Comparison of ENCODE assay signal across 10 mouse cellular contexts in genomic region chr2:152652901-152653620, GRCm38 (mm10). TPM values are rescaled to one million over a fixed set of nuclear protein-coding genes. Genes with fewer than 3 reads are reported as not detected.
DNase-seq lines count a peak whose midpoint lies in the region; ATAC-seq lines count a peak whose summit lies in the region.
"Had no signal": no experiment of that assay in that cellular context is flagged by ENCODE, and none has a peak within 500 bp of the region (broad histone marks: within the 10 kb centered on the region; RNA-seq: fewer than 3 reads in every experiment).

No protein-coding gene starts in this region.

- H3K4me2 ChIP-seq in heart, embryonic 13.5 days, result no peak overlapping the region
- H3K4me2 ChIP-seq: limb, embryonic 12.5 days had no signal

- H3K27ac ChIP-seq in heart, embryonic 13.5 days (replicated peaks), result peak overlapping the region; percentile 73
- H3K27ac ChIP-seq: limb, embryonic 12.5 days had no signal

- peak; percentile 67 for DNase-seq in ovary, adult 18-20 months (ENCODE audit: low spot score)
- DNase-seq in ovary, postnatal 14 days (ENCODE audit: low spot score), result no peak
- peak; percentile 9 to 61 for DNase-seq in adrenal gland, postnatal 4 days (ENCODE audit: low spot score in 2 of 2)
- DNase-seq in lung, postnatal 10 days, result peak; percentile 96
- DNase-seq in embryo, embryonic 10 days (ENCODE audit: low spot score), result no peak
- no peak for DNase-seq in cerebellum, adult 9-10 months
- DNase-seq in left cerebral cortex, postnatal 25 days (ENCODE audit: low spot score in 2 of 2), result no peak

- no peaks in the 10 kb centered on the region for H3K27me3 ChIP-seq in heart, embryonic 13.5 days (replicated peaks)
- H3K27me3 ChIP-seq: limb, embryonic 12.5 days had no signal

- H3K36me3 ChIP-seq in heart, embryonic 13.5 days, result no peaks in the 10 kb centered on the region
- H3K36me3 ChIP-seq: limb, embryonic 12.5 days had no signal

- no peak; the same call in 1 of the 2 replicates for ATAC-seq in heart, embryonic 13.5 days (ENCODE audit: extremely low read depth, insufficient number of reproducible peaks, low FRiP score, low TSS enrichment)

- H3K4me3 ChIP-seq in heart, embryonic 13.5 days, result no peak overlapping the region
- H3K4me3 ChIP-seq: limb, embryonic 12.5 days had no signal

- no peak overlapping the region for H3K9ac ChIP-seq in heart, embryonic 13.5 days
- H3K9ac ChIP-seq: limb, embryonic 12.5 days had no signal

- intact Hi-C loops in left cerebral cortex, postnatal 25 days (cut with DNase I), result no loop called here

- 49% methylated on average over 10 of the region's 10 CpGs for WGBS in heart, embryonic 13.5 days

- H3K4me1 ChIP-seq in heart, embryonic 13.5 days, result peaks cover 22% of the 10 kb centered on the region
- H3K4me1 ChIP-seq: limb, embryonic 12.5 days had no signal

- no peaks in the 10 kb centered on the region for H3K9me3 ChIP-seq in heart, embryonic 13.5 days

RNA-seq across cellular contexts. Expression of gene H13, which starts 16.2 kb away (rescaled TPM):
- total RNA-seq in adrenal gland, postnatal 4 days (2021), result 100 to 1,000 TPM; 138 to 140 TPM
- 81.9 and 84.7 TPM in 2 replicates for polyA plus RNA-seq in heart, embryonic 13.5 days (2015; fragmentation: Nextera tagmentation; extraction: Ambion mirVana)
- 10 to 100 TPM; 73.1 to 85.4 TPM for total RNA-seq in left cerebral cortex, postnatal 25 days (2021)

RNA-seq across cellular contexts. Expression of gene Rem1, which starts 26.3 kb away (rescaled TPM):
- total RNA-seq in adrenal gland, postnatal 4 days (2021), result 10 to 100 TPM; 11.5 to 17.9 TPM
- polyA plus RNA-seq in heart, embryonic 13.5 days (2015; fragmentation: Nextera tagmentation; extraction: Ambion mirVana), result 10.5 and 12.6 TPM in 2 replicates
- 1 to 10 TPM; 1.1 TPM for total RNA-seq in left cerebral cortex, postnatal 25 days (2021)

RNA-seq across cellular contexts. Expression of gene Defb25, which starts 30.2 kb away (rescaled TPM):
- total RNA-seq in adrenal gland, postnatal 4 days (2021), result 1 to 10 TPM; 2.4 to 2.8 TPM
- 0.68 and 1.1 TPM in 2 replicates for polyA plus RNA-seq in heart, embryonic 13.5 days (2015; fragmentation: Nextera tagmentation; extraction: Ambion mirVana)
- not detected for total RNA-seq in left cerebral cortex, postnatal 25 days (2021)
- polyA plus RNA-seq: brain, embryonic 14.5 days; limb, embryonic 12.5 days had no signal

RNA-seq across cellular contexts. Expression of gene Mcts2, which starts 33.8 kb away (rescaled TPM):
- 10 to 100 TPM; 26.7 to 27.4 TPM for total RNA-seq in adrenal gland, postnatal 4 days (2021)
- polyA plus RNA-seq in heart, embryonic 13.5 days (2015; fragmentation: Nextera tagmentation; extraction: Ambion mirVana), result 23.0 and 25.3 TPM in 2 replicates
- total RNA-seq in left cerebral cortex, postnatal 25 days (2021), result 10 to 100 TPM; 21.3 to 24.5 TPM

RNA-seq across cellular contexts. Expression of gene Defb36, which starts 48.9 kb away (rescaled TPM):
- total RNA-seq in adrenal gland, postnatal 4 days (2021), result 1 to 10 TPM; 2.0 to 2.3 TPM
- polyA plus RNA-seq in heart, embryonic 13.5 days (2015; fragmentation: Nextera tagmentation; extraction: Ambion mirVana), result not detected in 2 replicates
- not detected for total RNA-seq in left cerebral cortex, postnatal 25 days (2021)
- polyA plus RNA-seq: brain, embryonic 14.5 days; limb, embryonic 12.5 days had no signal

Comparison
In these comparisons a context has a peak if more than half of its experiments do, and no peak if none do; other contexts are left out.
1. DNase-seq: peak in ovary, adult 18-20 months (single experiment), adrenal gland, postnatal 4 days (2 of 2) and lung, postnatal 10 days (single experiment); none in ovary, postnatal 14 days (single experiment), embryo, embryonic 10 days (single experiment), cerebellum, adult 9-10 months (single experiment) and left cerebral cortex, postnatal 25 days (0 of 2).
2. RNA of gene Rem1, which starts 26.3 kb away (total RNA-seq): 11.5 to 17.9 TPM in adrenal gland, postnatal 4 days; 1.1 TPM in left cerebral cortex, postnatal 25 days; every median in the first group is over 4 times any median in the second.